Mouse (Mus musculus) embryonic facial prominence, embryonic 10.5 days (tissue): Measurements from ENCODE around the gene Cavin3. TPM values are rescaled to one million over a fixed set of nuclear protein-coding genes. Genes with fewer than 3 reads are reported as not detected.

Experiments used
- DNase-seq: peaks from one replicate; pipeline ENCODE4 v3.0.0-alpha.2; 2017; ENCODE audit warnings: low spot score
- H3K27ac ChIP-seq: fragments of 300-500 bp; sonication (generic); replicated peaks from 2 replicates; pipeline ENCODE4 v1.5.1; 2016; ENCODE audit warnings: mild to moderate bottlenecking
- H3K27me3 ChIP-seq: fragments of 300-500 bp; sonication (generic); replicated peaks from 2 replicates; pipeline ENCODE4 v1.6.1; 2016; ENCODE audit warnings: low read depth, mild to moderate bottlenecking; ENCODE audit not compliant: poor library complexity, severe bottlenecking
- H3K36me3 ChIP-seq: fragments of 300-500 bp; sonication (generic); replicated peaks from 2 replicates; pipeline ENCODE4 v1.6.1; 2016; ENCODE audit warnings: mild to moderate bottlenecking, moderate library complexity
- H3K4me1 ChIP-seq: fragments of 300-500 bp; sonication (generic); 2 replicates; pipeline ENCODE4 v1.6.1; 2016
- H3K4me3 ChIP-seq: fragments of 300-500 bp; sonication (generic); 2 replicates; pipeline ENCODE4 v1.5.1; 2016; ENCODE audit warnings: mild to moderate bottlenecking, moderate library complexity
- H3K9me3 ChIP-seq: fragments of 300-500 bp; sonication (generic); 2 replicates; pipeline ENCODE4 v1.6.1; 2016; ENCODE audit warnings: mild to moderate bottlenecking
- WGBS: fragments of 180-500 bp; shearing (Covaris S2); methylation state at CpG from one replicate; pipeline ENCODE4 v1.1.7; 2016; 5-methylcytosine and 5-hydroxymethylcytosine counted together
- polyA plus RNA-seq: library from polyadenylated mRNA; unstranded; fragments of >200 nt; fragmentation: Nextera tagmentation; extraction: Ambion mirVana; gene quantifications from 2 replicates; pipeline ENCODE4 v1.2.1, GENCODE M21; 2016

The Cavin3 gene
- polyA plus RNA-seq, 1 experiment from 2014 or later = 17.7 TPM

DNA sequence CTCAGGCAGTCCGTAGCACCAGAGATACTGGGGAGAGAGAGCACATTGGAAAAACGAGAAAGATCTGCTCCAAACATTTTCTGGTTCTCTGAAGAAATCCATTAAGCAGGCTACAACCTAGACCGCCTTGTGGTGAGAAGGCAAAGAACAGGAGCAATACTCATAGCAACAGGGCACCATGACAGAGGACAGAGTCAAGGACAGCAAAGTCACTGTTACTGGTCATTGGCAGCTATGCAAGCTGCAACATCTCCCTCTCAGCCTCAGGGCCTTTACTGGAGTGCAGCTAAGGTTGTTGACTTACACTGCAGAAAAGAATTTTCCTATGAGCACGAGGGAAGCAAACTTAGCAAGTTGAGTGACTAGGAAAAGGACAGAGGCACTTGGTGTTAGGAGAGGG is 25.2 kb upstream of the Cavin3 start:
- WGBS = 70% methylated on average over 4 of the region's 4 CpGs
- Histone ChIP-seq H3K4me3 (no peak overlapping the region), H3K27me3 (no peaks in the 10 kb centered on the region; the same call in 1 of the 2 replicates), H3K27ac (no peak overlapping the region), H3K36me3 (no peaks in the 10 kb centered on the region), H3K9me3 (no peaks in the 10 kb centered on the region), H3K4me1 (no peaks in the 10 kb centered on the region)
- DNase-seq = no peak

DNA sequence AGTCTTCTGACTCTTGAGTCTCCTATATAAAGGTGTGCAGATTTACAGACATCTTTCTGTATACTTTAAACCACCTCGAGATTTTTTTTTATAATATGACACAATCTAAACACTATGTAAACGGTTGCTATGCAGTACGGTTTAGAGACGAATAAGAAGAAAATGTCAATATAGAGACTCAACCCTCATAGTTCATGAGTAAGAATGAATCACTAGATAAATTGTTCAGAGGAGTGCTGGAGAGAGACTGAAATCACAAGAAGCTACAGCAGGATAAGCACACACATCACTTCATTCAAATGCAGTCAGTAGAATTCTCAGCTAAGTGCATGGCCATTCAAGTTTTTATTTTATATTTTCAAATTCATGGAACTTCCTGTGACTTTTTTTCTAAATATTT is 19.9 kb upstream of the Cavin3 start:
- WGBS = 86% methylated on average over 4 of the region's 4 CpGs
- no peak for DNase-seq
- Histone ChIP-seq H3K9me3 (no peaks in the 10 kb centered on the region), H3K4me1 (peaks cover 9% of the 10 kb centered on the region), H3K27me3 (no peaks in the 10 kb centered on the region), H3K4me3 (no peak overlapping the region), H3K27ac (no peak overlapping the region), H3K36me3 (no peaks in the 10 kb centered on the region)

DNA sequence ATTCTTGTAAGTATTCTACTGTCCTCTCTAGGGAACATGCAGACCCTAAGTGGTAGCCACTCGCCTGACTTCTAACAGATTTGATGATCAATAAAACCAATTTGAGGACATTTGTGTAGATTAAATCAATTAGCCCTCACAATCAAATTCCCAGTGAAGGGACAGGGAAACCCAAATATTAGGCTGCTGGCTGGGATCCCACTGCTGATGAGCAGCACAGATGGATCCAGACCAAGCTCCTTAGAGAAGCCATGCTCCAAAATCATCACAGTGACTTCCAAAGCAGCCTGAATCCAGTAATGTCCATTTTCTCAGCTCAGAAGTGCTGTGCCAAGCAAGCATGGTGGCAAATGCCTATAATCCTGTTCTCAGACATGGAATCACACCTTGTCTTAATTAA is 17.6 kb upstream of the Cavin3 start:
- no peaks in the 10 kb centered on the region for H3K36me3 ChIP-seq
- no peak overlapping the region for H3K27ac ChIP-seq
- no peak overlapping the region for H3K4me3 ChIP-seq
- no peaks in the 10 kb centered on the region for H3K27me3 ChIP-seq
- no peak for DNase-seq
- peaks cover 9% of the 10 kb centered on the region for H3K4me1 ChIP-seq
- H3K9me3 ChIP-seq = no peaks in the 10 kb centered on the region
- WGBS = 89% methylated on average over 1 of the region's 1 CpGs

DNA sequence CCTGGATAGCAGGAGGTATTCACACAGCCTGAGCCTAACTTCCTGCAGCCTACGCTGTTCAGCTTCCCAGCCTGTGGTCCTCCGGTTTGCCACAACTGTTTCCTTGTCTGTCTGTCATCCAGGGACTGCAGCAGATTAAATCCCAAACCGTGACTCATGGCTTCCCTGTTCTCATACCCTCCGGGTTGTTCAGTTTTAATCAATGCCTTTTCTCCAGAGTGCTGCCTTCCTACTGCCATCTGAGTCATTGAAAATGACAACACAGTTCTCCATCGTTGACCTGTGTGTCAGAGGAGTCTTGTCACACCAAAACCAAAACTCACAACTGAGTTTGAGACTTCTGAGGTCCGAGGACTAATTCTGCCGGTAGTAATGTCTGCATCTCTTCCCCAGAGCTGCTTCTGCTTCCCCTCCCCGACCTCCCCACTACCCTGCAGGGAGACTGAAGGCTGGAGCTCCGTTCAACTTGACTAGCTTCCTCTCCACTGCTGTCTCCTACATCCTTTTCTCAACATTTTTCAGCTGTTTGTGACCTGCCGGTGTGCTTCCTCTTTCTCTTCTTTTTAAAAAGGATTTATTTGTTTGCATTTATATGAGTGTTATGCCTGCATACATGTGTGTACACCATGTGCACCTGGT is 16.9 kb upstream of the Cavin3 start:
- no peaks in the 10 kb centered on the region for H3K36me3 ChIP-seq
- peaks cover 9% of the 10 kb centered on the region for H3K4me1 ChIP-seq
- no peaks in the 10 kb centered on the region for H3K9me3 ChIP-seq
- H3K27me3 ChIP-seq = no peaks in the 10 kb centered on the region
- H3K4me3 ChIP-seq = no peak overlapping the region
- DNase-seq = no peak
- WGBS = 43% methylated on average over 10 of the region's 10 CpGs
- H3K27ac ChIP-seq = no peak overlapping the region

DNA sequence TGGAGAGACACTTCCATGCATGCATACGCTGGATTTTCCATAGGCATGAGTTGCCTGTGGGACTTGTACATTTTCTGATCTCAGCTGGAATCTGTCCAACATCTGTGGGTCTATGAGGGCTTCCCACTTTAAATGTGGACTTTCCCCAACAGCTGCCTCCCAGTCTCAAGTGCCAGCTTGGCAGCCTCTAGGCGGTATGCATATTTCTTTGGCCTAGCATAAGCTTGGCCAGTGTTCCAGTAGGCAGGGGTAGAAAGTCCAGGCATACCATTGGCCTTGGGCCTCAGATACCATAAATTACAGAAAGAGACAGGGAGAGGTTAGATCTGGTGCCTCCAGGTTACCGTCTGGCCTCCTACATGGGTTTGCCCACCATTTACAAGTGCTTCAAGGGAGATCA is 15.8 kb upstream of the Cavin3 start:
- 89% methylated on average over 3 of the region's 3 CpGs for WGBS
- DNase-seq = no peak

DNA sequence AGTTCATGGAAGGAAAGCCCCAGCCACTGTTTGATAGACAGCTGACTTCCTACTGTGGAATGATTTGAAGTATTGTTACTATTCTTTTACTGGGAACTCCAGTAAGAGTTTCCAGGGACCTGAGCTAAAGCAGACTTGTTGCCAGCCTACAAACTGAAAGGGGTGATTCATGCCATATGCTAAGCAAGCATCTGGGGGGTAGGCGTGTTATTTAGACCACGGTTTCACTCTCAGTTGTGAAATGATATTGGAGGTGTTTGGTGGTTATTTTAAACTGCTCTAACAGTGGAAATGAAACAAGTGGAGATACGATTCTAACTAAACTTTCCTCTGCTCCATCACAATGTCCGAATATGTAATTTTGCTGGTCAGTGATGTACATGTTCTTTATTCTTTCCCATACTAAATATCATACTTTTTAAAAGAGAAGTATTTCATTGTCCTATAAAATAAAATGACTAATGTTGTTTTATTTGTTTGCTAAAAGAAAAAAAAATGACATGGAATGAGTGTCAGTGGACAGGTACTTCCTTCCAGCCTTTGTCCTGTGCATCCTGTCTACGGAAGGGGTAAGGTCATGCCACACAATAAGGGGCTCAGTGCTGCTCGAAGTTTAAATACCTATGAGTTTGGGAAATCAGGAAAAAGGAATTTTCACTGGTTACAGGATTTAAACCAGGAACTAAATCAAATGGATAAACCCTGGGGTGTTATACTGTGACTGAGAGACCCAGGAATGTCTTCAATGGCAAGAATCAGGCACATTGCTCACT is 5.2 kb upstream of the Cavin3 start:
- peaks cover 4% of the 10 kb centered on the region for H3K4me1 ChIP-seq
- H3K9me3 ChIP-seq = no peaks in the 10 kb centered on the region
- H3K36me3 ChIP-seq = no peaks in the 10 kb centered on the region
- H3K4me3 ChIP-seq = no peak overlapping the region
- H3K27me3 ChIP-seq = peaks cover 10% of the 10 kb centered on the region
- WGBS = 78% methylated on average over 6 of the region's 6 CpGs
- DNase-seq = no peak
- H3K27ac ChIP-seq = no peak overlapping the region

More for the DNA sequence above, 15.8 kb upstream of the Cavin3 start:
- Histone ChIP-seq H3K9me3 (no peaks in the 10 kb centered on the region), H3K27me3 (no peaks in the 10 kb centered on the region), H3K27ac (no peak overlapping the region), H3K36me3 (no peaks in the 10 kb centered on the region), H3K4me3 (no peak overlapping the region), H3K4me1 (peaks cover 9% of the 10 kb centered on the region)

DNA sequence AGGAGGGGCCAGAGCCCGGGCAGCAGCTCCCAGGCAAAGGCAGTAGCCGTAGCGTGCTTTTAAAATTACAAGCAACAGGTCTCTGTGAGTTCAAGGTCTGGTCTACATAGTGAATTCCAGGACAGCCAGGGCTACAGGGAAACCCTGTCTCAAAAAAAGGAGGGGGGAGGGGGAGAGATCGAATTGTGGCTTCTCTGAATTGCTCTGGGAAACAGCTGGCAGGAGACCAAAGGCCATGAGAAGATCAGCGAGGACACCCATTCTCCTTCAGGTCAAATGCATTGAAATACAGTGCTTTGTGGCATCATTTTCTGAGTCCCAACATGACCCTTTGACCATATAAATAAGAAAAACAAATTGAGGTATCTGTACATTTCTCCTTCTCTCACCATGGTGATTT is 2.9 kb upstream of the Cavin3 start:
- no peak overlapping the region for H3K4me3 ChIP-seq
- H3K27ac ChIP-seq = no peak overlapping the region
- H3K27me3 ChIP-seq = peaks cover 33% of the 10 kb centered on the region
- H3K36me3 ChIP-seq = no peaks in the 10 kb centered on the region
- WGBS = 73% methylated on average over 5 of the region's 5 CpGs
- no peaks in the 10 kb centered on the region for H3K9me3 ChIP-seq
- DNase-seq = no peak
- peaks cover 26% of the 10 kb centered on the region for H3K4me1 ChIP-seq

DNA sequence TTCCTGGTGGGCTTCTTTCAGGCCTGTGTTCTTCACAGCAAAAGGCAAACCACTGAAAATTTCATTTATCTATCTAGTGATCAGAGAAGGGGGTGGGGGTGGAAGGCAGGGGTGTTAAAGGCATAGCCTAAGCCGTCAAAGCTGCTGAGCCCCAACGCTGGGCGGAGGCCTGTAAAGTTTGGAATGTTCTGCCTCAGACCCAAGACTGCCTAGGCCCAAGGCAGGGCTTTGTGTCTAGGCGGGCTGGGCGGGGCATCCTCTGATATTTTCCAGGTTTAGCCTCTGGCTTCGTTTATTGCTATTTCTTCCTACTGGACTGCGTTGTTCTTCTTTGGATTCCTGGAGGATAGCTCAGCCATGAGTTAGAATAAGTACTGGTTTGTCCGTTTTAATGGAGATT is 326 bp upstream of the Cavin3 start:
- H3K9me3 ChIP-seq = no peaks in the 10 kb centered on the region
- peak overlapping the region; percentile 85 for H3K27ac ChIP-seq
- H3K4me1 ChIP-seq = peaks cover 27% of the 10 kb centered on the region
- H3K36me3 ChIP-seq = no peaks in the 10 kb centered on the region
- peak overlapping the region; percentile 63 for H3K4me3 ChIP-seq
- H3K27me3 ChIP-seq = peaks cover 37% of the 10 kb centered on the region
- 44% methylated on average over 8 of the region's 8 CpGs for WGBS
- DNase-seq = peak; percentile 47

DNA sequence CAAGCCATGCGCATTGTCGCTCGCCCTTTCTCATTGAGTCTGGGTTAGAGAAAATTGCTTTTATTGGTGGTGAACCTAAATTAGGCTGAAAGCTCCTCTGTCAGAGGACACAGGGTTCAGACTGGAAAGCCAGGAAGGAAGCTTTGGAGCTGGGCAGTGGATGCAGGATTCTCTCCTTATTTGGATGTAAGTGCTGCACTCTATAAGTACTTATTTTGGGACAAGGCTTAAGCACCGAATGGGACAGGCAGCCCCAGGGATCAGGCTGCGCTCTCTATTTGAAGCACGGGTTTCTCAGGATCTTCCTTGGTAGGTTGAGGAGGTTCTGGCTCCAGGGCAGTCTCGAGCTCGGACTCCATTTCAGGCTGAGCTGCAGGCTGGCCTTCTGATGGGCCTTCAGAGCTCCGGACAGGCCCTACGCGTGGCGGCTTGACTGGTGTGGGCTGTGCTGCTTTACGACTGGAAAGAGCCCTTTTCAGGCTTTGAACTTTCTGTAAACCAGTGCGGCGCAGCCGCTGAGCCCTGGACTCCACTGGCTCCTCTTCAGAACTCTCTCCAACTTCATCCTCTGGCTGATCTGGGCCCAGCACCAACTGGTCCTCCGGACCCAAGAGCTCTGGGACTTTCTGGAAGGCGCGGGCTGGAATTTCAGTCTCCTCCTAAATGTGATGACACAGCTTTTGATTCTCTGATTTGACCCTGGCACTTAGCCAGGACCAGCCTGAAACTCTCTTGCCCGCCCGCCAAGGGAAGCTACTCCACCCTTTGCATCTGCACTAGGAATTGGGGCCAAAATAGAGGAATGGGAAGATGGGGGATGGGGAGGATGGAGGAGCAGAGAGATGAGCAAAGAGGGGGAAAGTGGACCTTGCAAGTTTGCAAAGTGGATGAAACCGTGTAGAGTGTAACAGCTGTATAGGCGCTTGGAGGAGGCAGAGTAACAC is 1.3 kb downstream of the Cavin3 start:
- Histone ChIP-seq H3K27me3 (peaks cover 37% of the 10 kb centered on the region), H3K27ac (no peak overlapping the region; the same call in 1 of the 2 replicates)
- 66% methylated on average over 23 of the region's 23 CpGs for WGBS

DNA sequence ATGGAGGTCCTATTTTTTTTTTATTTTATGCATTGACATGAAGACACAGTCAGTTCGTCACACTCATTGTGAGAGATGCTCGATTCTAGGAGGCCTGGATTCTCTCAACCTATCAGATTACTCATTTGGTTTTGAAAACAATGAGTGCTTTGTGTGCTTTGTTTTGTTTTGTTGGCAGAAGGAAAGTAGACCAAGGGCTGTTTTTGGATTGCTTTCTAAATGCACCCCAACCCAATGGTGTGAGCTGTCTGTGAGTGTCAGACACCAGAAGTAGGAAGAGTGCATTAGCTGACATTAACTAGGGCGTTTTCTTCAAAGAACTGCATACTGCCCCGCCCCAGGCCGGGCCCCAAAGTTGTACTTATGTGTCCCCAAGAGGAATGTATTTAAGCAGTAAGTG is 2.0 kb downstream of the Cavin3 start:
- Histone ChIP-seq H3K4me1 (peaks cover 27% of the 10 kb centered on the region), H3K36me3 (no peaks in the 10 kb centered on the region), H3K4me3 (no peak overlapping the region), H3K27me3 (peaks cover 37% of the 10 kb centered on the region), H3K9me3 (no peaks in the 10 kb centered on the region), H3K27ac (no peak overlapping the region)
- whole genome bisulfite sequencing = 49% methylated on average over 5 of the region's 5 CpGs
- no peak for DNase-seq

More for the DNA sequence above, 1.3 kb downstream of the Cavin3 start:
- Histone ChIP-seq H3K4me1 (peaks cover 27% of the 10 kb centered on the region), H3K9me3 (no peaks in the 10 kb centered on the region), H3K36me3 (no peaks in the 10 kb centered on the region), H3K4me3 (peak overlapping the region; percentile 63)
- DNase-seq = no peak

DNA sequence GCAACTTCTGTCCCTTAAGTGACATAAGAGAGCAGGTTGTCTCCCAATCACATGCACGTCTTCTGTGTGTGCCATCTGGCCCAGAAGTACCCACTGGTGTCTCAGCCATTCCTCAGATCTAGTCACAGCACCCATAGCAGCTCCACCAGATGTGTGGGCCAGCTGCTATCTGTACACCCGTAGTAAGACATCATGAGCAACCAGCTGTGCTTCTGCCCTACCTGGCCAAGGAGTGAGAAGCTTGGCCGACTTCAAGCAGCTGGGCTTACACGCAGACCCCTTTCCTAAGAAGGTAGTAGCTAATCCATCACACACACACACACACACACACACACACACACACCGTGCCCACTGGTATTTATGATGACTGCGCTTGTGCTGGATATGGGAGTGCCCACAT is 2.9 kb downstream of the Cavin3 start:
- H3K27me3 ChIP-seq = peaks cover 37% of the 10 kb centered on the region
- no peak for DNase-seq

DNA sequence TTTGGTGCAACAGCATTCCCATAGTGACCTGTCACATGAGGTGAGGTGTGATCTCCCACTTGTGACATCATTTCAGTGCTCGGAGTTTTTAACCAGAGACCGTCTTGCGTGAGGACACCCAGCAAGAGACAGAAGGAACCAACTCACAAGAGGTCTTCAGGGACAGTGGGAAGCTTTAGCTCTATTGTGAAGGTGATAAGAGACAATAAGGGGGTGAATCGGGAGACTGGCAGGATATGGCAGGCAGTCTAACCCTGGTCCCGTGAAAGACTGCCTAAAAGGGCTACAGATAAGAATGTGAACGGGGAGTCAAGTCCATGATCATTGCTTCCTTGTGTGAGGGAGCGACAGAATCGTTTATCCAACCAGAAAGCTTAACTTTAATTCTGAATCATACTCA is 3.8 kb downstream of the Cavin3 start:
- Histone ChIP-seq H3K4me1 (peaks cover 27% of the 10 kb centered on the region), H3K4me3 (no peak overlapping the region), H3K36me3 (no peaks in the 10 kb centered on the region), H3K27ac (no peak overlapping the region), H3K27me3 (peaks cover 37% of the 10 kb centered on the region), H3K9me3 (no peaks in the 10 kb centered on the region)
- no peak for DNase-seq
- WGBS = 87% methylated on average over 8 of the region's 8 CpGs

More for the DNA sequence above, 2.9 kb downstream of the Cavin3 start:
- Histone ChIP-seq H3K9me3 (no peaks in the 10 kb centered on the region), H3K4me1 (peaks cover 27% of the 10 kb centered on the region), H3K27ac (no peak overlapping the region), H3K36me3 (no peaks in the 10 kb centered on the region), H3K4me3 (no peak overlapping the region)
- WGBS = 93% methylated on average over 6 of the region's 6 CpGs
